Mouse (Mus musculus): ENCODE data around the gene Plbd2. TPM values are rescaled to one million over a fixed set of nuclear protein-coding genes. Genes with fewer than 3 reads are reported as not detected.

Gene Plbd2
- total RNA-seq, 2 experiments from 2014 or later: 62.6 to 66.0 TPM

- H3K4me3 ChIP-seq: no peak overlapping the region
- no peak overlapping the region for H3K27ac ChIP-seq
- no peak for DNase-seq (ENCODE audit: low spot score in 2 of 2)
- TF ChIP-seq CTCF (conservative IDR thresholded peaks at IDR 0.05): no peak
Measured at GRCm38 (mm10) chr5:120483399-120483798, 20.0 kb downstream of the Plbd2 start.

- Histone ChIP-seq H3K4me3 (no peak overlapping the region), H3K27ac (no peak overlapping the region)
- no peak for TF ChIP-seq CTCF (conservative IDR thresholded peaks at IDR 0.05)
- no peak for DNase-seq (ENCODE audit: low spot score in 2 of 2)
Measured at GRCm38 (mm10) chr5:120481205-120481604, 22.2 kb downstream of the Plbd2 start.

GRCm38 (mm10) chr5:120479538-120479937 lies 23.9 kb downstream of the Plbd2 start:
- Histone ChIP-seq H3K4me3 (no peak overlapping the region), H3K27ac (no peak overlapping the region)
- TF ChIP-seq CTCF (conservative IDR thresholded peaks at IDR 0.05): peak; percentile 68
- no peak for DNase-seq (ENCODE audit: low spot score in 2 of 2)

GRCm38 (mm10) chr5:120477993-120478392 lies 25.4 kb downstream of the Plbd2 start:
- TF ChIP-seq CTCF (conservative IDR thresholded peaks at IDR 0.05): no peak

GRCm38 (mm10) chr5:120476296-120476695 lies 27.1 kb downstream of the Plbd2 start, which contains the start of gene Sds:
Sds (plus strand) TSS chr5:120476526.
- no peak for DNase-seq (ENCODE audit: low spot score in 2 of 2)
- Histone ChIP-seq H3K27ac (no peak within 1 kb of the TSS), H3K4me3 (no peak within 1 kb of the TSS)
- TF ChIP-seq CTCF (conservative IDR thresholded peaks at IDR 0.05): no peak

More at GRCm38 (mm10) chr5:120477993-120478392, 25.4 kb downstream of the Plbd2 start:
- H3K27ac ChIP-seq: no peak overlapping the region
- H3K4me3 ChIP-seq: no peak overlapping the region
- DNase-seq (ENCODE audit: low spot score in 2 of 2): no peak

- Histone ChIP-seq H3K27ac (no peak overlapping the region), H3K4me3 (no peak overlapping the region)
- no peak for DNase-seq (ENCODE audit: low spot score in 2 of 2)
- TF ChIP-seq CTCF (conservative IDR thresholded peaks at IDR 0.05): no peak
Measured at GRCm38 (mm10) chr5:120475861-120476260, 27.6 kb downstream of the Plbd2 start.

- DNase-seq (ENCODE audit: low spot score in 2 of 2): no peak
- no peak overlapping the region for H3K27ac ChIP-seq
- no peak overlapping the region for H3K4me3 ChIP-seq
- TF ChIP-seq CTCF (conservative IDR thresholded peaks at IDR 0.05): no peak
Measured at GRCm38 (mm10) chr5:120473361-120473760, 30.1 kb downstream of the Plbd2 start.

GRCm38 (mm10) chr5:120472770-120473169 lies 30.7 kb downstream of the Plbd2 start, which contains the start of gene Sdsl:
Sdsl (minus strand) TSS chr5:120472810.
- DNase-seq (ENCODE audit: low spot score in 2 of 2): no peak
- Histone ChIP-seq H3K4me3 (no peak within 1 kb of the TSS), H3K27ac (no peak within 1 kb of the TSS)
- no peak for TF ChIP-seq CTCF (conservative IDR thresholded peaks at IDR 0.05)

- no peak for TF ChIP-seq CTCF (conservative IDR thresholded peaks at IDR 0.05)
Measured at GRCm38 (mm10) chr5:120471538-120471937, 31.9 kb downstream of the Plbd2 start.

GRCm38 (mm10) chr5:120468830-120469229 lies 34.6 kb downstream of the Plbd2 start:
- Histone ChIP-seq H3K4me3 (no peak overlapping the region), H3K27ac (no peak overlapping the region)
- DNase-seq (ENCODE audit: low spot score in 2 of 2): no peak
- no peak for TF ChIP-seq CTCF (conservative IDR thresholded peaks at IDR 0.05)

More at GRCm38 (mm10) chr5:120471538-120471937, 31.9 kb downstream of the Plbd2 start:
- no peak overlapping the region for H3K4me3 ChIP-seq
- no peak overlapping the region for H3K27ac ChIP-seq
- DNase-seq (ENCODE audit: low spot score in 2 of 2): no peak

GRCm38 (mm10) chr5:120468336-120468735 lies 35.1 kb downstream of the Plbd2 start:
- H3K27ac ChIP-seq: no peak overlapping the region
- TF ChIP-seq CTCF (conservative IDR thresholded peaks at IDR 0.05): no peak
- no peak for DNase-seq (ENCODE audit: low spot score in 2 of 2)
- H3K4me3 ChIP-seq: no peak overlapping the region

GRCm38 (mm10) chr5:120467026-120467425 lies 36.4 kb downstream of the Plbd2 start:
- Histone ChIP-seq H3K4me3 (peak overlapping the region; percentile 39), H3K27ac (no peak overlapping the region)
- TF ChIP-seq CTCF (conservative IDR thresholded peaks at IDR 0.05): peak; percentile 23
- no peak for DNase-seq (ENCODE audit: low spot score in 2 of 2)

GRCm38 (mm10) chr5:120465860-120466259 lies 37.6 kb downstream of the Plbd2 start:
- no peak overlapping the region for H3K4me3 ChIP-seq
- DNase-seq (ENCODE audit: low spot score in 2 of 2): no peak
- TF ChIP-seq CTCF (conservative IDR thresholded peaks at IDR 0.05): no peak
- H3K27ac ChIP-seq: no peak overlapping the region

- DNase-seq (ENCODE audit: low spot score in 2 of 2): peak in 1 of 2 experiments; percentile 49
- peak; percentile 78 for TF ChIP-seq CTCF (conservative IDR thresholded peaks at IDR 0.05)
- no peak overlapping the region for H3K27ac ChIP-seq
- H3K4me3 ChIP-seq: no peak overlapping the region
Measured at GRCm38 (mm10) chr5:120465062-120465461, 38.4 kb downstream of the Plbd2 start.
